Mouse (Mus musculus) NIH3T3 (cell line): ENCODE measurements around the gene Xkr8.
"Not testable (repeated sequence)": the region's sequence is repeated elsewhere in the genome, so short reads cannot be mapped to it uniquely, and the experiment has no call there.

Source experiments
- DNase-seq: peaks from one replicate; pipeline ENCODE4 v3.0.0-alpha.2; 2012; ENCODE audit warnings: low read depth

The Xkr8 gene

GRCm38 (mm10) chr4:132732148-132732684 lies at the start of gene Xkr8:
Xkr8 (minus strand) TSS chr4:132732546.
- DNase-seq: peak; percentile 95

GRCm38 (mm10) chr4:132780288-132780687 lies 47.9 kb upstream of the Xkr8 start:
- no peak for DNase-seq

GRCm38 (mm10) chr4:132778562-132779201 lies 46.3 kb upstream of the Xkr8 start:
- no peak for DNase-seq

GRCm38 (mm10) chr4:132776764-132777163 lies 44.4 kb upstream of the Xkr8 start:
- DNase-seq: peak; percentile 77

- no peak for DNase-seq
Observed at GRCm38 (mm10) chr4:132774905-132775304, 42.6 kb upstream of the Xkr8 start.

- no peak for DNase-seq
Observed at GRCm38 (mm10) chr4:132771776-132772175, 39.4 kb upstream of the Xkr8 start.

- DNase-seq: peak; percentile 99
Observed at GRCm38 (mm10) chr4:132767914-132768876, 35.8 kb upstream of the Xkr8 start, which contains the start of gene Rpa2. Rpa2 (plus strand) TSS chr4:132768332.

- not testable (repeated sequence) for DNase-seq
Observed at GRCm38 (mm10) chr4:132763125-132763524, 30.8 kb upstream of the Xkr8 start.

- DNase-seq: no peak
Observed at GRCm38 (mm10) chr4:132762602-132763001, 30.3 kb upstream of the Xkr8 start.

- no peak for DNase-seq
Observed at GRCm38 (mm10) chr4:132760296-132760695, 27.9 kb upstream of the Xkr8 start.

GRCm38 (mm10) chr4:132757633-132758351 lies 25.4 kb upstream of the Xkr8 start:
- peak; percentile 62 for DNase-seq

GRCm38 (mm10) chr4:132756974-132757373 lies 24.6 kb upstream of the Xkr8 start, which contains the start of gene Smpdl3b:
Smpdl3b (minus strand) TSS chr4:132757252.
- peak; percentile 32 for DNase-seq

GRCm38 (mm10) chr4:132752992-132753391 lies 20.6 kb upstream of the Xkr8 start:
- DNase-seq: no peak

GRCm38 (mm10) chr4:132749258-132749982 lies 17.1 kb upstream of the Xkr8 start:
- DNase-seq: no peak

GRCm38 (mm10) chr4:132748778-132749177 lies 16.4 kb upstream of the Xkr8 start:
- DNase-seq: no peak

GRCm38 (mm10) chr4:132747664-132748259 lies 15.4 kb upstream of the Xkr8 start:
- no peak for DNase-seq

GRCm38 (mm10) chr4:132746911-132747517 lies 14.7 kb upstream of the Xkr8 start:
- no peak for DNase-seq

GRCm38 (mm10) chr4:132743992-132744911 lies 11.9 kb upstream of the Xkr8 start:
- no peak for DNase-seq

- DNase-seq: no peak
Observed at GRCm38 (mm10) chr4:132741491-132741890, 9.1 kb upstream of the Xkr8 start.
